Mouse (Mus musculus): ENCODE data around the gene Inhbc. TPM values are rescaled to one million over a fixed set of nuclear protein-coding genes. Genes with fewer than 3 reads are reported as not detected.

The Inhbc gene
- polyA plus RNA-seq, 1 experiment = not detected

DNA sequence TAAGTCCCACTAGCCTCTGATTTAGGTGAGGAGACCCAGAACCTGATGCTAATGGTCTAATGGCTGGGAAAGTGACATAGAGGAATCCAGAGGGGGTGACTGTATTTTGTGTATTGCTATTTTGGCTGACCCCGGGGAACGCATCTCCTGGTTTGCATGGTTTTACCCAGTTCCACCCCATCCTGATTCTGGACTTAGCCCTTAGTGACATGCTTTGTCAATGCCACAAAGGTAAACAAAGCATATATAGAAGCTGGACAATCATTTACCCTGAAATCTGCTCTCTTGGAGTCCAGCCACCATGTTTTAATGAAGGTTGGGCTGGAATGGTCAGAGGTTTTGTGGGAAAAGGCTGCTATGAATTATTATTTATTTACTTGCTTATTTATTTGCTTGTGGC, 2.0 kb downstream of the Inhbc start:
- Histone ChIP-seq H3K27me3 (replicated peaks; ENCODE audit: control insufficient read depth, insufficient read depth, low read length) (no peaks in the 10 kb centered on the region), H3K36me3 (ENCODE audit: control insufficient read depth, insufficient read depth, low read length) (no peaks in the 10 kb centered on the region), H3K27ac (ENCODE audit: insufficient read depth, low read depth, low read length) (no peak overlapping the region), H3K4me3 (ENCODE audit: insufficient read depth, low read depth, low read length) (no peak overlapping the region), H3K4me1 (ENCODE audit: control insufficient read depth, insufficient read depth, low read length) (no peaks in the 10 kb centered on the region)
- DNase-seq = no peak
- WGBS = 54% methylated on average over 2 of the region's 2 CpGs
- TF ChIP-seq POLR2A (IDR thresholded peaks at IDR 0.05; ENCODE audit: low read depth, low read length) (no peak), CTCF (conservative IDR thresholded peaks at IDR 0.05; ENCODE audit: insufficient read depth, insufficient read length, low read depth, low read length) (no peak)

DNA sequence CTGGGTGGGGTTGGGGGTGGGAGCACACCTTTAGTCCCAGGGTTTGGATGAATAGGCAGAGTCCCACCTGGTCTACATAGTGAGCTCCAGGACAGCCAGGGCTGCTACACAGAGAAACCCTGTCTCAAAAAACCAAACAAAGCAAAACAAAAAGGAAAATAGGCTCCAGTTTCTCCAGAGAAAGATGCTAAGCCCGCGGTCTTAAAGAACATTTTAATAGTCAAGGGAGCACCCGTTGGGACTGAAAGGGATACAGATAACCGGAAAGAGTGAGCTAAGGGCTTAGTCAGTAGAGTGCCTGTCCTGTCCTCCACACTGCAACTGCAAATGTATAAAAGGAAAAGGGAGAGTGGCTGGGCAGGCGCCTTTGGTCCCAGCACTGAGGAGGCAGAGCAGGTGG, 3.1 kb downstream of the Inhbc start:
- Histone ChIP-seq H3K27me3 (replicated peaks; ENCODE audit: control insufficient read depth, insufficient read depth, low read length) (no peaks in the 10 kb centered on the region), H3K36me3 (ENCODE audit: control insufficient read depth, insufficient read depth, low read length) (no peaks in the 10 kb centered on the region), H3K27ac (ENCODE audit: insufficient read depth, low read depth, low read length) (no peak overlapping the region), H3K4me3 (ENCODE audit: insufficient read depth, low read depth, low read length) (no peak overlapping the region), H3K4me1 (ENCODE audit: control insufficient read depth, insufficient read depth, low read length) (no peaks in the 10 kb centered on the region)
- WGBS = 84% methylated on average over 5 of the region's 5 CpGs
- DNase-seq = no peak
- TF ChIP-seq POLR2A (IDR thresholded peaks at IDR 0.05; ENCODE audit: low read depth, low read length) (no peak), CTCF (conservative IDR thresholded peaks at IDR 0.05; ENCODE audit: insufficient read depth, insufficient read length, low read depth, low read length) (no peak)

DNA sequence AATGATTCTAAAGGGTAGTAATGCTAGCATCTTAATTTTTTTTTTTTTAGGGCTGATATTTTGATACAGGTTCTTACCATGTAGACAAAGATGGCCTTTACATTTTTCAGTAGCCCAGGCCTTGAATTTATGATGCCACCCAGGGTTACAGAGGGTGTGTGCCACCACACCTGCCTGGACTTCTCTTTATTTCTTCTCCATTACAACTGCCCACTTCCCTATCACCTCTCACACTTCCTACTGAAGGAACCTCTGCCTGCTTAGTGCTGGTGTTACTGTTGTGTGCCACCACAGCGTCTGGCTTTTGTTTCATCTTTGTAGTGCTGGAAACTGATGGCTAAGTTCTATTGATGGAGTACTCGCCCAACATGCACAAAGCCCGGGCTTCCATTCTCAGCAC, 9.5 kb downstream of the Inhbc start:
- WGBS = 90% methylated on average over 3 of the region's 3 CpGs
- Histone ChIP-seq H3K27me3 (replicated peaks; ENCODE audit: control insufficient read depth, insufficient read depth, low read length) (no peaks in the 10 kb centered on the region), H3K36me3 (ENCODE audit: control insufficient read depth, insufficient read depth, low read length) (no peaks in the 10 kb centered on the region), H3K4me3 (ENCODE audit: insufficient read depth, low read depth, low read length) (no peak overlapping the region), H3K4me1 (ENCODE audit: control insufficient read depth, insufficient read depth, low read length) (no peaks in the 10 kb centered on the region), H3K27ac (ENCODE audit: insufficient read depth, low read depth, low read length) (no peak overlapping the region)
- no peak for DNase-seq
- TF ChIP-seq CTCF (conservative IDR thresholded peaks at IDR 0.05; ENCODE audit: insufficient read depth, insufficient read length, low read depth, low read length) (no peak), POLR2A (IDR thresholded peaks at IDR 0.05; ENCODE audit: low read depth, low read length) (no peak)

DNA sequence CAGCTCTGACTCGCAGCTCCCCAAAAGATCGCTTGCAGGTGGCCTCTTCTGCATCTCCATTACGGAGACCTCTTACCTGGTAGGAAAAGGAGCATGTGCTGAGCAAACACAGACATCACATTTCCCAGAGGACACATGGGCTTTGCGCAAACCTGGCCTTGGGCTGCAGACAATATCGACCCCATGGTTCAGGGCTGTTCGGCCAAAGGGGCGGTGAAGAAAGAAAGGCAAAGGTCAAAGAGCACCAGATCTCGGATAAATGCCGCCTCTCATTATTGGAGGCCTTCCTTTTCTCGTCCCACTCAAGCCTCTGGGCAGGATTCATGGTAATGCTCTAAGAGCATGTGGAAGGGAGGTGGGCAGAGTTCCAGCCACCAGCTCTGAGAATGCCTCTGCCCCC, 14.9 kb downstream of the Inhbc start:
- H3K27ac ChIP-seq (ENCODE audit: insufficient read depth, low read depth, low read length) = no peak overlapping the region
- 73% methylated on average over 10 of the region's 10 CpGs for WGBS
- DNase-seq = no peak
- H3K27me3 ChIP-seq (replicated peaks; ENCODE audit: control insufficient read depth, insufficient read depth, low read length) = no peaks in the 10 kb centered on the region
- H3K36me3 ChIP-seq (ENCODE audit: control insufficient read depth, insufficient read depth, low read length) = no peaks in the 10 kb centered on the region
- H3K4me3 ChIP-seq (ENCODE audit: insufficient read depth, low read depth, low read length) = no peak overlapping the region
- H3K4me1 ChIP-seq (ENCODE audit: control insufficient read depth, insufficient read depth, low read length) = no peaks in the 10 kb centered on the region; the same call in 1 of the 2 replicates
- no peak for TF ChIP-seq POLR2A (IDR thresholded peaks at IDR 0.05; ENCODE audit: low read depth, low read length)
- TF ChIP-seq CTCF (conservative IDR thresholded peaks at IDR 0.05; ENCODE audit: insufficient read depth, insufficient read length, low read depth, low read length) = no peak

DNA sequence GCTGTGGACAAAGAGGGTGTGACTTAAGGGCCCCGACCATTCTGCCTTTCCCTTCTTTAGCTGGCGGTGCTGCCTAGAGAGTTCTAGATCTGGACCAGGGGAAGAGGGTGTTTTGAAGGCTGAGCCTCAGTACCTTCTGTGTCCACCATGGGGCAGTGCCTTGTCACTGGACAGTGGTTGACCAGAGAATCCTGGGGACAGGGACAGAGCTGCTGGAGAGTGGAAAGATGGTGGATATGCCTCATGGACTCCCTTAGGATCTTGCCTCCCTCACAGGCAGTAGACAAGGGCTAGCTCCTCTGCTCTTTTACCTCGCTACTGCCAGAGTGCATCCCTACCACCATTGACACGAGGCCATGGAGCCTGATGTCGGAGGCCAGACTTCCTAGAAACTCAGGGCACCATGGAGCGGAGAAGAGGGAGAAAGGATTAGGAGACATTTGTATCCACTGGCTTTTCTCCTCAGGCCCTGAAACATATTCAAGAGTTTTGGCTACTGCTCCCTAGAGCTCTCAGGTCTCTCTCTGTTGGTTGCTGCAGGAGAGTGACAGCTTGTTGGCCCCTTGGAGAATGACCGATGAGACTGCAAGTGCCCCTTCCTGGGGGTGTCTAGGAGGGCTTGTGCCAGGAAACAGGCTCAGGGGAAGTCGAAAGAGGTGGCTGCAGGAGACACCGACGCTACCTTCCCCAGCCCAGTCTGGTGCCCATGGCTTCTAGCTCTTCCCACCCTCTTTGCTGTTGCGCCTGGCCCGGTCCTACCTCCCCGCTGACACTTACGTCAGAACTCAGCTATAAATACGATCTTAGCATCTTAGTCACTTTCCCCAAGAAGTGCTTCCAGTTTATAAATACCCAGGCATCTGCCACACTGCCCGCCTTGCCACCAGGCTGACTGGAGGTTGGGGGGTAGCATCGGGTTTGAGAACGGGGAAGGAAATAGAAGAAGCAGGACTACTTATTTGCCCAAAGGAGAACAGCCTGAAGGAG, 16.0 kb downstream of the Inhbc start, which contains the start of gene Inhbe:
TSS of gene Inhbe (minus strand) at position 503 of the 987 bp plus-strand sequence.
- 76% methylated on average over 18 of the region's 18 CpGs for WGBS
- Histone ChIP-seq H3K27me3 (replicated peaks; ENCODE audit: control insufficient read depth, insufficient read depth, low read length) (no peaks in the 10 kb centered on the region), H3K27ac (ENCODE audit: insufficient read depth, low read depth, low read length) (no peak within 1 kb of the TSS), H3K36me3 (ENCODE audit: control insufficient read depth, insufficient read depth, low read length) (no peaks in the 10 kb centered on the region), H3K4me3 (ENCODE audit: insufficient read depth, low read depth, low read length) (no peak within 1 kb of the TSS), H3K4me1 (ENCODE audit: control insufficient read depth, insufficient read depth, low read length) (no peaks in the 10 kb centered on the region; the same call in 1 of the 2 replicates)
- TF ChIP-seq POLR2A (IDR thresholded peaks at IDR 0.05; ENCODE audit: low read depth, low read length) (no peak), CTCF (conservative IDR thresholded peaks at IDR 0.05; ENCODE audit: insufficient read depth, insufficient read length, low read depth, low read length) (peak; percentile 69)
- no peak for DNase-seq

DNA sequence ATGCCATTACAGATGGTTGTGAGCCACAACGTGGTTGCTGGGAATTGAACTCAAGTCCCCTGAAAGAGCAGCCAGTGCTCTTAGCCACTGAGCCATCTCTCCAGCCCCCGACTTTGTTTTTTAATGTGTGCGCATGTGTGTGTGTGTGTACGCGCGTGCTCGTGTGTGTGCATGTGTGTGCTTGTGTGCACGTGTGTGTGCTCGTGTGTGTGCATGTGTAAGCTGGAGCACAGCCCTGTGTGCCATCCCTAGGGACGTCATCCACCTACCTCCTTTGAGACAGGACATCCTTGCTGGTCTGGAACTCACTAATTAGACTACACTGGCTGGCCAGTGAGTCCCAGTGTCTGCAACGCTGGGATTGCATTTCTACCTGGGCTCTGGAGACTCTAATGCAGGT, 17.5 kb downstream of the Inhbc start:
- Histone ChIP-seq H3K27ac (ENCODE audit: insufficient read depth, low read depth, low read length) (no peak overlapping the region), H3K4me3 (ENCODE audit: insufficient read depth, low read depth, low read length) (no peak overlapping the region), H3K4me1 (ENCODE audit: control insufficient read depth, insufficient read depth, low read length) (no peaks in the 10 kb centered on the region; the same call in 1 of the 2 replicates), H3K36me3 (ENCODE audit: control insufficient read depth, insufficient read depth, low read length) (no peaks in the 10 kb centered on the region), H3K27me3 (replicated peaks; ENCODE audit: control insufficient read depth, insufficient read depth, low read length) (no peaks in the 10 kb centered on the region)
- no peak for DNase-seq
- no peak for TF ChIP-seq CTCF (conservative IDR thresholded peaks at IDR 0.05; ENCODE audit: insufficient read depth, insufficient read length, low read depth, low read length)
- no peak for TF ChIP-seq POLR2A (IDR thresholded peaks at IDR 0.05; ENCODE audit: low read depth, low read length)
- WGBS = 92% methylated on average over 11 of the region's 11 CpGs

DNA sequence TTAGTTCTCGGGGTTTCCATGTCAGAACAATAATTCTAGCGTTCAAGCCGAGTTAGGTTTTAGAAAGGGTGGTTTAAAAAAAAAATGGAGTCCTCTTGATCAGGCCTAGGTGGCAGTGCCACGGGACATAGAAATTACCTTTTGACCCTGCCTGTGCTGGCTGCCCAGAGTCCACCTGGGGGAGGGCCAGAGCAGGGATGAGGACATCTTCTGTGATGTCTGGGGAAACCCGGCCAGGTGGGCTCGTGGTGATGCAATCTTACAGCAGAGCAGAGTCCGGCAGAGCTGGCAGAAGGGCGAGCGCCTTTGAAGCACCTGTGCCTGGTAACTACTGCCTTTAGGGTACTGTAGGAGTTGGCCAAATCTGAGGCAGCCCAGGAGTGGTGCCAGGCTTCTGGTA, 18.0 kb downstream of the Inhbc start:
- no peaks in the 10 kb centered on the region for H3K27me3 ChIP-seq (replicated peaks; ENCODE audit: control insufficient read depth, insufficient read depth, low read length)
- 69% methylated on average over 9 of the region's 9 CpGs for WGBS
- no peaks in the 10 kb centered on the region; the same call in 1 of the 2 replicates for H3K4me1 ChIP-seq (ENCODE audit: control insufficient read depth, insufficient read depth, low read length)
- H3K36me3 ChIP-seq (ENCODE audit: control insufficient read depth, insufficient read depth, low read length) = no peaks in the 10 kb centered on the region
- H3K27ac ChIP-seq (ENCODE audit: insufficient read depth, low read depth, low read length) = no peak overlapping the region
- DNase-seq = peak; percentile 47
- no peak overlapping the region for H3K4me3 ChIP-seq (ENCODE audit: insufficient read depth, low read depth, low read length)
- TF ChIP-seq POLR2A (IDR thresholded peaks at IDR 0.05; ENCODE audit: low read depth, low read length) (no peak), CTCF (conservative IDR thresholded peaks at IDR 0.05; ENCODE audit: insufficient read depth, insufficient read length, low read depth, low read length) (no peak)
